Comparison of ENCODE assay signal across 23 mouse cellular contexts in the genomic region with DNA sequence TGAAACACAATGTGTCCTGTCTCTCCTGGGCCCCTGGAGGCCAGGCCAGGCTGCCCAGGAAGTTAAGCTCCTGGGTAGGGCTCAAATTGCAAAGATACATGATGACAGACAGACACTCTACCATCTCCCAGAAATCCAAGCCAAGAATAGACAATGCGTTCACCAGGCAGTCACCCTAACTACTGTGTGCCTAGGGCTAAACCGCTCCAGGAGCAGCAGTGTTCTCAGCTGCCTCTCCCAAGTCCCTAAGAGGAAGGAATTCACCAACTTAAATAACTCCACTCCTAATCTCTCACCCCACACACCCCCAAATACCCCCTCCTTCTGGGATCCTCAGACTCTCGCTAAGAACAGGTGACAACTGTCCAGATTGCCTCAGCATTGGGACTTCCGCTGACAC.
"Had no signal": no experiment of that assay in that cellular context is flagged by ENCODE, and none has a peak within 500 bp of the region (broad histone marks: within the 10 kb centered on the region; RNA-seq: fewer than 3 reads in every experiment).

No protein-coding gene starts in this region.

- H3K4me3 ChIP-seq: layer of hippocampus, adult 2 months; limb, embryonic 12.5 days; liver, embryonic 15.5 days; lung, embryonic 15.5 days; megakaryocyte, embryonic 14.5 days; midbrain, embryonic 10.5 days; neural tube, embryonic 12.5 days; neural tube, embryonic 15.5 days had no signal

- H3K9ac ChIP-seq: limb, embryonic 12.5 days; liver, embryonic 15.5 days; lung, embryonic 15.5 days; neural tube, embryonic 12.5 days; neural tube, embryonic 15.5 days had no signal

- H3K36me3 ChIP-seq: limb, embryonic 12.5 days; liver, embryonic 15.5 days; lung, embryonic 15.5 days; midbrain, embryonic 10.5 days; neural tube, embryonic 12.5 days; neural tube, embryonic 15.5 days had no signal

- H3K4me1 ChIP-seq: limb, embryonic 12.5 days; liver, embryonic 15.5 days; lung, embryonic 15.5 days; midbrain, embryonic 10.5 days; neural tube, embryonic 12.5 days; neural tube, embryonic 15.5 days had no signal

- H3K4me2 ChIP-seq: limb, embryonic 12.5 days; liver, embryonic 11.5 days; liver, embryonic 15.5 days; lung, embryonic 15.5 days; neural tube, embryonic 12.5 days; neural tube, embryonic 15.5 days had no signal

- H3K27ac ChIP-seq: kidney, postnatal 0 days; layer of hippocampus, adult 2 months; limb, embryonic 12.5 days; liver, embryonic 15.5 days; lung, embryonic 15.5 days; midbrain, embryonic 10.5 days; neural tube, embryonic 12.5 days; neural tube, embryonic 15.5 days; stomach, postnatal 0 days had no signal

- DNase-seq: kidney, adult 2 months; kidney, postnatal 25 days; layer of hippocampus, adult 9-11 months; lung, adult 18-20 months; lung, postnatal 10 days; lung, postnatal 36 days; midbrain, embryonic 14.5 days; right cerebral cortex, adult 18-20 months; right cerebral cortex, postnatal 14 days; right cerebral cortex, postnatal 4 days; thymus, adult 2 months; thymus, postnatal 25 days had no signal

- H3K27me3 ChIP-seq: limb, embryonic 12.5 days; lung, embryonic 15.5 days; neural tube, embryonic 12.5 days; neural tube, embryonic 15.5 days had no signal

- H3K9me3 ChIP-seq: liver, embryonic 15.5 days; lung, embryonic 15.5 days; midbrain, embryonic 10.5 days; neural tube, embryonic 12.5 days; neural tube, embryonic 15.5 days had no signal
